Mouse (Mus musculus): ENCODE measurements at regions not wholly inside any gene's neighbourhood (a gene's known extent, or its start where the extent isn't known, plus 50 kb on each side); places are given as distances from the start of the nearest gene placed in this dataset.
"Not testable (repeated sequence)": the region's sequence is repeated elsewhere in the genome, so short reads cannot be mapped to it uniquely, and the experiment has no call there.

DNA sequence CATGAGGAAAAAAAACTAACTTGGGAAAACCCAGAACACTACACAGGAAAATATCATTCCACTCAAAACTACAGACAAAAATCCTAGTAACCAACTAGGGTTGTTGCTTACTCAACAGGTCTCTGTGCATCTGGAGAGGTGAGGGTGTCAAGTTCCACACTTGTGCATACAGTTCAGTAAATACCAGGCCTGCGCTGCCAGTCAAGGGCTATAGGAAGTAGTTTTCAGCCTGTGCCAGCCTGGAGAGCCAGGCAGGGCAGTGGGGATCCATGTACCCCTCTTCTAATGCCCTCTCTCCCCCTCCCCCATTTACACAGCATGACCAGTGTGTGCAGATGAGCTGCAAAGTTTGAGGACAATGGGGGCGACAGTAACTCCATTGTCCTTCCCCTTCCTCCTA lies 302.8 kb upstream of the Cdh5 start:
- DNase-seq (ENCODE audit: low spot score), result not testable (repeated sequence)

DNA sequence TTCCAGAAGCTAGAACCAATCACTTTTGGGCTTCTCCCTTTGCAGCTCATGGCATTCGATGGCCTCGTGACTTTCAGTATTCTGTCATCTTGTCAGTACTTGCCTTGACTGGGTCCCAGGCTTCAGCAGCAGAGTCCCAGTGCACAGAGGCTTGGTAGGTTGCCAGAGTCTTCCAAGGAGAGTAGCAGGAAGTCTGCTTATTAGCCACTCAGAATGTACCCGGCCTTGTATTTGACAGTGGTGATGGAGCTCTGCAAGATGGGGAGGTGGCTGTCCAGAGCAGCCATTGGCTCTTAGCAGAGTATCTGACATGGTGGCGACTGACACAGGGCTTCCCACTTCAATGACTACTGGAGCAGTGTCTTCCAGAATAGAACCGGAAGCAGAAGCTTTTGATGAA lies 293.3 kb upstream of the Cdh5 start:
- peak; percentile 50 for DNase-seq (ENCODE audit: low spot score)

DNA sequence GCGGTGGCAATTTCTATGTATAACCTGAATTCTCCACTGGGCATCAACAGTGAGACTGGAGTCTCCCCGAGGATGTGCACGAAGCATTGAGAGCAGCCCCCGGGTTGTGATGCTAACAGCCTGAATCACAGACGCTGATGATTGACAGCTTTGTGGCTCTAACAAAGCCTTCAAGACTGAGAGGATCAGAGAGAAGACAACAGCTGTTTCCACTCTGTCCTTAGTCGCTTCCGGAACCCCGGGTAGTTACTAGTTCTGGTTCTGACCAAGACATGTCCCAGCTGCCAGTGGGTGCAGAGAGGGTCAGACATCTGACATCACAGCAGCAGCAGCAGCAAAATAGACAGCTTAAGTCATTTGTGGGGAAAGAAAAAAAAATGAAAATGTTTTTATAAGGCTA lies 292.8 kb upstream of the Cdh5 start:
- DNase-seq (ENCODE audit: low spot score), result peak; percentile 76

DNA sequence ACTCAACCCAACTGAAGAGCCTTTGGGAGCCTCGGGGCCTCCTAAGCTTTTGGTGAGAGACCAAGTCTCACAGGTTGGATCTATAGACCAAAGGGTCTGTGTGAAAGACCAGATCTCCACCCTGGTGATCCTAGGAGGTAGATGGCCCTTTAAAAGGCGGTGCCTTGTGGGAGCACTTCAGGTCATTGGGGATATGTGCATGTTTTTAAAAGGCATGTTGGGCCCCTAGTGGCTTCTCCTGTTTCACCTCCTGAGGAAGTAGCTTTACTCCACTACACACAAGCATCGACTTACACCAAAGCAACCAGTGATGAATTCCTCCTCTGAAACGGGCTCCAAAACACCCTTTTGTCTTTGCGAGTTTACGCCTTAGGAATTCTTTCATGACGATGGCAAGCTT lies 292.3 kb upstream of the Cdh5 start:
- DNase-seq (ENCODE audit: low spot score), result no peak

DNA sequence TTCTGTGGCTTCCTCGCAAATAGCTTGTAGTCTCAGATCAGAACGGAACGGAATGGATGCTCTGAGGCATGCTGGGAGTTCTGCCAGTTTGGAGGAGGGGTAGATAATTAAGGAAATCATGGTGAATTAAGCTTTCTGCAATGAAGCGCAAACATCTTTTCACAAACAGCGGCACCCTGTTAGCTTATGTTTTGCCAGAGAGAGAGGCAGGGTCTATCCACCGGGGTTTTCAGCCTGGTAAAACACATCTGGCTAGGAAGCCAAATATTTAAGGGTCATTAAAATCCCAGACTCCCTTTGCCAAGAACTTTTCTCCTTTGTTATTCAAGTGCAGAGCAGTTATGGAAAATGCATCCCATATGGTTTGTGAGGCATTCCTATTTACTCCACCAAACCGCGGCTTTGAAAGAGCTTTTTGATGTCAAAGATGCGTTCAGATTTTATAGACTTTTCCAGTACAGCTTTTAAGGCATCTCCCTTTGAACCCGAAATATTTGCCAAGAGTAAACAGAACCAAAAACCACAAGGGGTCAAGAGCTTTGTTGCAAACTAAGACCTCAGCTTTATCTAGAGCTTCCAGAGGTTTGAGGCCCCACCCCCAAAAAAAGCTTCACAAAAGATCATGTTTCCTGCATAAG lies 287.4 kb upstream of the Cdh5 start:
- DNase-seq (ENCODE audit: low spot score), result peak; percentile 11

DNA sequence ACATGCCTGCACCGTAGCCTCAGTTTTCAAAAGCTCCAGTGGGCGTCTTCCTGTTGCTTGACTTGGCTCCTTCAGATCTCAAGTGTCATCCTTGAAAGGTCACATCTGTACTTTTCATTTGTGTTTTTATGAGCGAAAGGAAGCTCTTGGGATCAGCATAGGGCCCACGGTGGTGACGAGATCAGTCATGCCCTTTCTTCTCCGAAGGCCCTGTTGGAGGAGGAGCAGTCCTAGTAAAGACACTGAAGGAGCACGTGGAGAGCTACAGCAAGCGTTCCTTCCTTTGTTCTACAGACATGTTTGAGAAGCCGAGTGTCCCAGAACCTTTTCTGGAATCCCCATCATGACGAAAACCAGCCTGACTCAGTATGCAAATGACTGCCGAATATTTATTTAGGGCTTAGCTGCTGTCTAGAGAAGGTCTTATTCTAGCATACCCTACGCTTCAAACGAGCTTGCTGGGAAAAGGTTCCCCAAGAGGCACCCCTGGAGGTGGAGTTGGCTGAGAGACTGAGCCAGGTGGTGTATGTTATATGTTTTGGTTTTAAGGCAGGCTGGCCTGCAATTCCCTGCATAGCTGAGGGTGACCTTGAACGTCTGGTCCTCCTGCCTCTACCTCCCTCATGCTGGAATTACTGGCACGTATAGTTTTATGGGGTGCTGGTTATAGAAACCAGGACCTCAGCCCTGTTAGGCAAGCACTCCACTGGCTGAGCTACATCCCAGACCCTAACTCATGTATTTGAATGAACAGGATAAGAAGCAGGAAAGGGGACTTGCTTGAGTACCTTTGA lies 285.1 kb upstream of the Cdh5 start:
- no peak for DNase-seq (ENCODE audit: low spot score)

DNA sequence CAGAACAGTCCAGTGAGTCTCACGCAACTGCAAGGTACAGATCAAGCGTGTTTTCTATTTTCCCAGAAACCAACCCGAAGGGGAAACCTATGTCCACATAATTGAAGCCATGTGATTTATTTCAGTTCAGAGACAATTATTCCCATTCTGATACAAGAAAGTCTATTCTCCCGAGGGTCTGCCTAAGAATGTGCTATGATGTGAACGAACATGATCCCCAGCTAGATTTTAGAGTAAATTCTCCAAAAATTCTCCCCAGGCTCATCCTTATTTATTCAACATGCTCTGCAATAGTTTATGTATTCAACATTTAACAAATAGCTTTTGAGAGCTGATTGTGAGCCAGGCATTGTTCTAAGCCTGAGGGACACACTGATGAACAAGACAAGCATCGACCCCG lies 277.9 kb upstream of the Cdh5 start:
- no peak for DNase-seq (ENCODE audit: low spot score)

DNA sequence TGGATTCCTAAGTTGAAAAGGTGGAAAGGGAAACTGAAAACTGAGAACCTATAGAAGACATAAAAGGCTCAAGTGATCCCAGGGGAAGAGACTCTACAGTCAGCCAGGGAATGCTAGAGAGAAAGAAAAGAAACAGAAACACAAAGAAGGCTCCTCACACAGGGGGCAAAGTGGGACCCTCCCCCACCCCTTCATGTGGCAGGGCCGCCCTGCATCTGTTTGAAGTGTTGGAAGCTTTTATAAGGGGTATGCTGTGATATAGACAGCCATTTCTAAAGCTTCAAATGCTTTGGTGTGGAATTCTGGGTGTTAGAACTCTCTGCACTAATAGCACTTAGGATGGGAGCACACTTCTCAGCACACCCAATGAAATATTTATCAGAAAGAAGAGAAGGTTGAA lies 276.7 kb upstream of the Cdh5 start:
- no peak for DNase-seq (ENCODE audit: low spot score)

DNA sequence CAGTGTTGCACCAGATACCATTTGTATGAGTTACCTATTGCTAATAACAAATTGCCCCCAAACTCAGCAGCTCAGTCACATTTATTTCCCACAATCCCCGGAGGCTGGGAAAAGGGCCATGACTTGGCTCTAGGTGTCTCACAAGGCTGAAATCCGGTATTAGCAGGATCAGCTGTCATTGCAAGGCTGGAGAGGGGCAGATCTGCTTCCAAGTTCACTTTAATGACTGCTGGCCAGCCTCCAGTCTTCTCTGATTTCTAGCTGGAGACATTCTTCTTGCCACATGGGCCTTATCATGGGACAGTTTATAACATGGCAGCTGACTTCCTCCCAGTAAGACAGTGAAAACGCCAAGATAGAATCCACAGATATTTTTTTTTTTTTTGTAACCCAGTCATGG lies 276.1 kb upstream of the Cdh5 start:
- peak; percentile 76 for DNase-seq (ENCODE audit: low spot score)

DNA sequence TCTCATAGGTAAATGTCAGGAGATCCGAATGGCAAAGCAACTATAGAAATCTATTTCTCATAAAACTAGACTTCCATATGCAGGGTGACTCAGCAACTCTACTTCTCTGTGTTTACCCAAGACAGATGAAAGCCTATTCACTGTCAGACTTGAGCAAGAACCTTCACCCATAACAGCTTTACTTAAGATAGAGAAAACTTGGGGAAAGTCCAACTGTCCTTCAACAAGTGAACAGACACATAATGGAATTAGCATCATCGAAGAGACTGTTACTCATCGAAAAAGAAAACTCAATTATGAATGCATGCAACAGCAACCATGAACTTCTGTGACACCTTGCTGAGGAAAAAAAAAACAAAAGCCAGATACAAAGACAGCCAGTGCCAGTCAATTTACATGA lies 271.0 kb upstream of the Cdh5 start:
- no peak for DNase-seq (ENCODE audit: low spot score)

DNA sequence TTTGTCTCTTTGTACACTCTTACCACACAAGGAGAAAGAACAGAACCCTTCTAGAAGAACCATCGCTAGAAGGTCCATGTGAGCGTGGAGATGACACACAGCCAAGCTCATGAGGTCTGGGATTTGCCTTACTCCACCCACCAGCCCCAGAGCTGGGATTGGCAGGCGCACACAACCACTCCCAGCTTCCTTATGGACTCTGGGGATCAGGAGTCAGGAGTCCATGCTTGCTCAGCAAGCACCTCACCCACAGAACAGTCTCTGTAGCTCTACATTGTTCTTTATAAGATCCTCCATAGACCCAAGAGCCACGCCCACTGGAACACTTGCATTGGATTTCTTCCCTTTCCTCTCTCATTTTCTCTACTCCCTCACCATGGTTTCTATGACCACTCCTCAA lies 261.4 kb upstream of the Cdh5 start:
- DNase-seq (ENCODE audit: low spot score), result no peak

DNA sequence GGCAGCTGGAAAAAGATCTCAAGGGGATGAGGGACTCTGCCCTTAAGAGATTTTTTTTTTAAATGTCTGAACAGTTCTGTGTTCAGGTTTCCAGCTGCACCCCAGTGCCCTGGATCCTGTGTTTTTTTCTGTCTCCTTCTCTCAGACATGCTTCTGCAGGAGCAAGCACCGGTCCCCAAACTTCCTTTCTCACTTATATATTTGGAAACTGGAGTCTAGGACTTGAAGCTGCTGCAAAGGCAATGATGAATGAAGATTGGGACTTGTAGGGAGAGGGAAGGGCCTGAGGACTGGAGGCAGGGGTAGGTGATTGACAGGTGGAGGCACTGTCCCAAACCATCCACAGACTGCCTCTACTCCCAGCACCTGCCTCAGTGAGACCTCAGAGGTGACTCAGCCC lies 255.5 kb upstream of the Cdh5 start:
- DNase-seq (ENCODE audit: low spot score), result no peak

DNA sequence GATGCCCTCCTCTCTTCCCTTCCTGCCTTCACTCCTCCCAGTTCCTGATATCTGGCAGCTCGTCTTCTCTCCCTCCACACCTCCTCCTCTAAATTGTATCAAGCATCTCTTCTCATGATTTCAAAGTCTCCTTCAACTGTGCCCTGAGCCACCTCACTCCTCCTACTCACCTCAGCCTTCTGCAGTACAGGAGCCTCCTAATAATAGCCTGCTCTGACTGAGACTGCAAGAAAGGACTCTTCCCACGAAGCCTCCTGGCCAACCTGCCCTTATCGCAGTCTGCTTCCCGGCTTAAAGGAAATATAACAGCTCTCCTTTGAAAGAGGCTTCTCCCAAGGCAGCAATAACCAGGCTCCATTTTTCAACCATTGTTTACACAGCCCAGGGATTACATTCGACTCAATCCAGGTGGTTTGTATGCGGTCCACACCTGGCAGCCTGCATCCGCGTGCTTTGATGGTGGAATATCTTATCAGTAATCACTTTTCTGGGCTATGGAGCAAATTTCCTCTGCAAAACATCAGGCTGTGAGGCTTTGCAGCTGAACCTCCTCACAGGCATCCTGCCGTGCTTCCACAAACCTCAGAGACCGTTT lies 254.9 kb upstream of the Cdh5 start:
- DNase-seq (ENCODE audit: low spot score), result no peak

DNA sequence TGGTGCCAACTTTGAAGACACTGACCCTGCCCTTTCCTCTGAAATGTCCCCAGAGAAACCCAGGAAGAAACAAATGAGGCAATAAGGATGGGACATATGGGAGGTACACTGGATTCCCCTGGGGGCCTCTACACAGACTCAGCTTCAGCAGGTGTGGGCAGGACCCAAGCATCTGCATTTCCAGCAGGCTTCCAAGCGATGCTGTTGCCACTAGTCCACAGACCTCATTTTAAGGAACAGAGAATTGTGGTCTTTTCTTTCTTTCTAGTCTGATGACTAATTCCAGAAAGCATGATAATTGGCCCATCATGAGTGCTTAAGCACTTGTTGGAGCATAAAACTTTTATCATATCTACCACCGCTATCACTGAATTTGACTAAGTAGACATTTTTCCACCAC lies 251.6 kb upstream of the Cdh5 start:
- no peak for DNase-seq (ENCODE audit: low spot score)

DNA sequence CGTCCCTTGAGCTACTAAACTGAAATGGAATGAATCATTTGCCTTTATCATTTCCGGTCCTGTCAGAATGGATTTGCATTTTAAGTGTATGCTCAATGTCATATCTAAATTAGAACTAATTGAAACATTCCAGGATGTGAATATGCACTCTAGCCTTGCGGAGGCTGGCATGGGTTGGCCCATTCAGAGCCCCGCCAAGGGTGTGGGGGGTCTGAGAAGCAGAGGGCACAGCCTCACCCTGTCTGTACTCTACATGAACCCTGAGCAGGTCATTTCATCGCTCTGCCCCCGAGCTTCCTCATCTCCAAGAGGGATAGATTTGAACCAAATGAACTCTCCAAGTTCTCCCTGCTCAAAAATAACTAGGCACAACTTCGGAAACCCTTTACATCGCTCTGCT lies 250.1 kb upstream of the Cdh5 start:
- no peak for DNase-seq (ENCODE audit: low spot score)

DNA sequence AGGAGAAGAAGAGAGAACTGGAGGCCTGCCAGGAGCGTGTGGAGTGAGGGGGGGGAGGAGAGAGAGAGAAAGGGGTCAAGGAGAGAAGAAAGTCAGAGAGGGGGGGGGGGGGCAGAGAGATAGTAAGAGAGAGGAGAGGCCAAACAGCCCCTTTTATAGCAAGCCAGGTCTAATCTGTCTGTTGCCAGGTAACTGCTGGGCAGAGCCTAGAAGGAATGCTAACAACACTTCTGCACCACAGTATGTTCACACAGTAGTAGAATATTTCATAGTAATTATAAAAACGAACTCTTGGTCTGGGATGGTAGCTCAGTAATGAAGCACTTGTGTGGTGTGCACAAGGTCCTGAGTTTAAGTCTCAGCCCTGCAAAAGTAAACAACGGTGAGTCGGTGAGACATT lies 248.4 kb upstream of the Cdh5 start:
- no peak for DNase-seq (ENCODE audit: low spot score)

DNA sequence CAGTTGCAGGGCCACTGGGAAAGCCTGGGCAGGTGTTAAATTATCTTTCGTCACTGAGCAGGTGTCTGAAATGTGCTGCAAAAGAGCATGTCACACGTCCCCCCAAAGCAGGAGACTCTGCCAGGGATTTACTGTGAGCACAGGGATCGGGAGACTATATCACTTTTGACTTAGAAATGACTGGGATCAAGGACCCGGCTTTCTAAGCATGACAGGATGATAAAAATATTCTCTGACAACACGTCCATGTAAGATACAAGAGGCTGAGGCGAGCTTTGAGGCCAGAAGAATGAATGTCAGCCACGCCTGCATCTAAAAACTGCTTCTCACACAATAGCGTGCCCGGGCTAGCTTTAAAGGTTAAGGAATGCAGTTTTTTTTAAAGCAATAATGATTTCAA lies 246.1 kb upstream of the Cdh5 start:
- DNase-seq (ENCODE audit: low spot score), result no peak

DNA sequence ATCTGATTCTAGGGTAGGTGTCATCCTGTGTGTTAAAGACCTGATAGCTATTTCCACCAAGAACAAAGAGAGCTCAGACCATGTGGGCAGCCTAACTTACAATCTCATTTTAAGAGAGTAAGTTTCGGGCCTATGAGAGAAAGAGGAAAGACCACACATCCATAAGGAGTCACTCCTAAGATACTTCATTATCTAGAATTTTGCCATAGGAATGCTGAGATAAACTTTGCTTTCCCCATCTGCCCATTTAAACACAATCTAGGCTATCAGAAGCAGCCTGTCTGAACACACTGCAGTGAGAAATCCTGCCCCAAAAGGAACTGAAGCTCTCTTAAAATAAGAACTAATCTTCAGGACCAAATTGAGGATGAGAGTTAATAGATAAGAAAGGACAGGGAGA lies 242.3 kb upstream of the Cdh5 start:
- DNase-seq (ENCODE audit: low spot score), result no peak

DNA sequence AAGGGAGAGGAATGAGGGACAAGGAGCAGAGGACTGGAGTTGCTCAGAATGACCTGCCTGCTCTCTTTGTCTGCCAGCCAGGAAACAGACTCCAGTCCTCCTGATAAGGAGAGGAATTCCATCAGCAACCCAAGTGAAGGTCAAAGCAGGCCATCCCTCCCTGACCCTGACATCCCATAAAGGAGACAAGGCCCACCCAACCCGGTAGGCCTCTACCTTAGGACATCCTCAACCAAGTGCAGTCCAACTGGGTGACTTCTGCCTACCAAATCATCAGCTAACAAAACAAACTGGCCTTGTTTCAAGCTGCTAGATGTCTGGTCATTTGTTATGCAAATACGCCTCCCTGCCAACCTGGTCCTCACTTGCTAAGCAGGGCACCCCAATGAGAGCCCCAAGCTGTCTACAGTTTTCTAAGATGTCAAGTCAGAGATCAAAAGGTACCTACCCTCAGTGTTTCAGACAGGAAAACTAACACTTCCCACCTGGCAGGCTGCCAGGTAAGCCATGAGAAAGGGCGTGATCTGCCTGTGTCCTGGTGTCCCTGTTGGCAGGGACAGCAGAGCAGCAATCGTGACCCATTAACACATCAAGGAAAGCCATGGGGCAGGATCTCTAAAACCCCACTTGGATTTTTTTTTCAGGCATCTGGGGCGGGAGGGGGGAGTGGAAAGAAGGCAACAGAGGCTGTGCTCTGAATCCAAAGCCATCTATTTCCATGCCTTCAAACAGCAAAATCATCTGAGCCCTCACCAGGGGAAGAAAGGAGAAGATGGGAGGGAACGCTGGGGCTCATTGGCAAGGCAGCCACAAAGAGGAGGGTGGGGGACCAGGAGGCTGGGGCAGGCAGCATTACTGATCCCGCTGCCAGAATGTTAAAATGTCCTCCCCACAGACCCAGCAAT lies 227.6 kb upstream of the Cdh5 start:
- no peak for DNase-seq (ENCODE audit: low spot score)

DNA sequence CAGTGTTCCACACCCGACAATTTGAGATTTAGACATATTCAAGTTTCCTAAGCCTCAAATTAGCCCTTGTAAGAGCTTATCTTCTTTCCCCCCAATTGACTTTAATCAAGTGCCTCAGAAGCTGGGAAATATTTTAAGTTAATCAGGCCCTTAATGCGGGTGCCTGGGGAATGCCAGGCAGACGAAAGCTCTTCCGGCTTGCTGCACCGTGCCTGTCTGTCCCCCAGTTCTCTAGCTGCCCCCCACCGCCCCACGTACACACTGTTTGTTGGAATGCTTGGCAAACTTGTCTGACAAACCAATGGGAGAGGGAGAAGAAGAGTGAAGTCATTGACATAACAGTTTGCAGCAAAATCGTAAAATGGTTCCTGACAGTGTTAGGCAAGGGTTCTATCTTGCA lies 226.9 kb upstream of the Cdh5 start:
- DNase-seq (ENCODE audit: low spot score), result no peak

DNA sequence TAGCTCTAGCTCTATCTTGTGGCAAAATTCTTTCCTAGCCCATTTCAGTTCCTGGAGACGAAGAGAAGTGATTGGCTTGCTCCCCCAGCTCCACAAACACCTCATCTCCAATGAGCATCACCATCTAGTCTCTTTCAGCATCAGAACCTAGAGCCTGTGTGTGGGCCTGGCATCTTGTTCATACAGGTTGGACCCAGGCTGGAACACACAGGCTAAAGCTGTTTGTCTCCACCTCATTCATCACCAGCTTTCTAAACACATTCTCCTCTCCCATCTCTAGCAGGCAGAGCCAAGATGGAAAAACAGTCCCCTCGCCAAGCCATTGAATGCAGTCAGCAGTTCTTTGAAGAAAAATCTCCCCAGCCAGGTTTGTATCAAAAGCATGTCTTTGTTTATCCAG lies 221.9 kb upstream of the Cdh5 start:
- DNase-seq (ENCODE audit: low spot score), result peak; percentile 42

DNA sequence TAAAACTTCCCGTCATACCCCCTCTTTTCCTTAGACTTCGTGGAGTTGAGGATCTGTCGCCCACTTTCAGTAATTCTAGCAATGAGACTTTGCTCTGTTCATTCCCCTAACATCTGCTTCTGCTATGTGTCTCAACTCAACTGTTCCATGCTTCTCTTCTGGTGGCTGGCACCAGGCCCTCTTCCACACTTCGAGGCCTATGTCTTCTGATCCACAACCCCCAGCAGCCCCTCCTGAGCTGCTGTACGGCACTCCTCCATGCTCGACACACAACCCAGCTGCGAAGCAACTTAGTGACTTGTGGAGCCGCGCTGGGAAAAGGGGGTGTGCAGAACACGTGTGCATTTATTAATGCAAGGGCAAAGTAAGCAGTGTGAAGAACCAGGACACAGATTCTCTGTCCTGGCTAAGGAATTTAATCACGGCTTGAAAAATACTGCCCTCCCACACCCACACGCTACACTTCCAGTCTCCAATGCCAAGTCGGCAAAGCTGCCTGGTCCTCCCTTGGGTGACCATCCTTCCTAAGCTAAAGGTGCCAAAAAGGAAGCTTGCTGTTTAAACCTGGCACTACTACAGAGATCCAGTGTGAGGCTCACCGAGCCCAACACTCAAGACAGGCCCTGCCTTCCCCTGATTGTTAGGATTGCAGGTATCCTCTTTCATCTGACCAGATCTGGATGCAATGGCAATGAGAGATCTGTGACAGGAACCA lies 220.8 kb upstream of the Cdh5 start:
- DNase-seq (ENCODE audit: low spot score), result peak; percentile 19
